Mouse (Mus musculus) stomach, embryonic 16.5 days (tissue): ENCODE results near the gene Asb4. TPM values are rescaled to one million over a fixed set of nuclear protein-coding genes. Genes with fewer than 3 reads are reported as not detected.

Source experiments
- ATAC-seq: fragments of 200-750 bp; cut with Nextera tagmentation; 2 replicates; pipeline ENCODE4 v1.8.0; 2017; ENCODE audit warnings: moderate number of reproducible peaks, moderate TSS enrichment; ENCODE audit not compliant: insufficient read depth, low FRiP score
- H3K27ac ChIP-seq: fragments of 300-500 bp; sonication (generic); 2 replicates; pipeline ENCODE4 v1.5.1; 2014; ENCODE audit warnings: low read length
- H3K27me3 ChIP-seq: fragments of 300-500 bp; sonication (generic); 2 replicates; pipeline ENCODE4 v1.6.1; 2014; ENCODE audit warnings: low read length, control low read depth, mixed read lengths; ENCODE audit not compliant: control insufficient read depth, insufficient read depth
- H3K36me3 ChIP-seq: fragments of 300-500 bp; sonication (generic); 2 replicates; pipeline ENCODE4 v1.6.1; 2014; ENCODE audit warnings: low read length; ENCODE audit not compliant: control insufficient read depth, insufficient read depth
- H3K4me1 ChIP-seq: fragments of 300-500 bp; sonication (generic); 2 replicates; pipeline ENCODE4 v1.6.1; 2014; ENCODE audit warnings: low read length, control low read depth, mixed read lengths; ENCODE audit not compliant: control insufficient read depth, insufficient read depth
- H3K4me2 ChIP-seq: fragments of 300-500 bp; sonication (generic); 2 replicates; pipeline ENCODE4 v1.6.1; 2014; ENCODE audit warnings: low read depth, low read length, mixed read lengths
- H3K4me3 ChIP-seq: fragments of 300-500 bp; sonication (generic); replicated peaks from 2 replicates; pipeline ENCODE4 v1.5.1; 2014; ENCODE audit warnings: mild to moderate bottlenecking, low read length
- H3K9ac ChIP-seq: fragments of 300-500 bp; sonication (generic); 2 replicates; pipeline ENCODE4 v1.6.1; 2014; ENCODE audit warnings: low read length
- H3K9me3 ChIP-seq: fragments of 300-500 bp; sonication (generic); replicated peaks from 2 replicates; pipeline ENCODE4 v1.6.1; 2016; ENCODE audit warnings: low read length, control low read depth; ENCODE audit not compliant: control insufficient read depth
- WGBS: fragments of 180-500 bp; shearing (Covaris S2); extraction: QIAGEN DNeasy Blood & Tissue Kit; methylation state at CpG from one replicate; pipeline ENCODE4 v1.1.7; 2014; 5-methylcytosine and 5-hydroxymethylcytosine counted together
- polyA plus RNA-seq: library from polyadenylated mRNA; unstranded; fragments of >200 nt; fragmentation: Nextera tagmentation; extraction: Ambion mirVana; gene quantifications from 2 replicates; pipeline ENCODE4 v1.2.1, GENCODE M21; 2015

Gene Asb4
- polyA plus RNA-seq, 1 experiment from 2014 or later = 11.6 TPM

GRCm38 (mm10) chr6:5429562-5429961, 46.4 kb downstream of the Asb4 start:
- no peaks in the 10 kb centered on the region for H3K27me3 ChIP-seq
- H3K9ac ChIP-seq = no peak overlapping the region
- H3K36me3 ChIP-seq = no peaks in the 10 kb centered on the region
- no peak overlapping the region for H3K4me2 ChIP-seq
- no peaks in the 10 kb centered on the region for H3K9me3 ChIP-seq
- H3K4me1 ChIP-seq = no peaks in the 10 kb centered on the region
- ATAC-seq = no peak
- no peak overlapping the region for H3K4me3 ChIP-seq
- WGBS = 86% methylated on average over 4 of the region's 4 CpGs
- no peak overlapping the region for H3K27ac ChIP-seq

DNA sequence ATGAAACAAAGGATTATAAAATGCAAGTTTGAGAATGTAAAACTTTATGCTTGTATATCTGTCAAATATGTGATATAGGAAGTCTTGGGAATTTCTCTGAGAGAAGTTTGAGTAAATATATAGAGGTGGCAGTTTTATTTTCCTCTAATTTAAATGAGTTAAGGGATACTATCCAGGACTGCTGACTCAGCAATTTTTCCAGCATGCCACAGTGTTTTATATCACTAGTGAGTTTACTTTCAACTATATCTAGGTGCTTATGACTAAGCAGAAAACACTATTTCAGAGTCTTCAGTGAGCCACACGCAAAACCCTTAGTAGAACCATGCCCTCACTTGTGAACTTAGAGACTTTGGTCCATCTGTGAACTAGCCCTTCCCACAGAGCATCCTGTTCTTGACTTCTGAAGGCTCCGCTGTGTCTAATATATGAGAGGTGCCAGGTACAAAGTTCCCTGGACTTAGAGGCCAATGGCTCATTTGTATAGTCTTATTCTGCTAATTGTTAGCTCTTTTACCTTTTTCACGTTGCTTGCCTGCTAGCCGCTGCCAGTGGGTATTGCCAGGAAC, 46.9 kb downstream of the Asb4 start:
- no peak for ATAC-seq
- H3K4me1 ChIP-seq = no peaks in the 10 kb centered on the region
- H3K9ac ChIP-seq = no peak overlapping the region
- no peak overlapping the region for H3K4me2 ChIP-seq
- no peak overlapping the region for H3K27ac ChIP-seq
- no peak overlapping the region for H3K4me3 ChIP-seq
- H3K9me3 ChIP-seq = no peaks in the 10 kb centered on the region
- H3K27me3 ChIP-seq = no peaks in the 10 kb centered on the region
- WGBS = 94% methylated on average over 4 of the region's 4 CpGs
- H3K36me3 ChIP-seq = no peaks in the 10 kb centered on the region

DNA sequence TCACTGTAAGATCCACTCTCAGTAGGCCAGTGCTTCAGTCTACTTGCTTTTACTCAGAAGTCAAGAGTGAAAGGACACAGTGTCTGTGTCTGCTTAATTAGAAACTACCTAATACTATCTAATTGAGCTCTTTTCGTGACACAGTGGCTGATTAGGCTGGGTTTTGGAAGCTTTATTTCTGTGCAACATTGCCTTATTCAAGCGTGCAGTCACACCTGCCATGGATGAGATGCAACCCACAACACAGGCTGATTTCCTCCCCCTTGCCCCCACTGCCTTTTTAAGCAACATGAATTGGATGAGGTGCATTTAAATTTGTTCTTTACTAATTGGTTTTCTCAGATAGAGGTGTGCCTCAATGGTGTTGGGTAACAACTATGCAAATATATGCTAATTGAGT, 50.7 kb downstream of the Asb4 start:
- Histone ChIP-seq H3K4me3 (no peak overlapping the region), H3K9ac (no peak overlapping the region), H3K9me3 (no peaks in the 10 kb centered on the region), H3K36me3 (no peaks in the 10 kb centered on the region), H3K4me1 (no peaks in the 10 kb centered on the region), H3K27ac (no peak overlapping the region), H3K4me2 (no peak overlapping the region), H3K27me3 (no peaks in the 10 kb centered on the region)
- WGBS = 81% methylated on average over 2 of the region's 2 CpGs
- ATAC-seq = no peak

DNA sequence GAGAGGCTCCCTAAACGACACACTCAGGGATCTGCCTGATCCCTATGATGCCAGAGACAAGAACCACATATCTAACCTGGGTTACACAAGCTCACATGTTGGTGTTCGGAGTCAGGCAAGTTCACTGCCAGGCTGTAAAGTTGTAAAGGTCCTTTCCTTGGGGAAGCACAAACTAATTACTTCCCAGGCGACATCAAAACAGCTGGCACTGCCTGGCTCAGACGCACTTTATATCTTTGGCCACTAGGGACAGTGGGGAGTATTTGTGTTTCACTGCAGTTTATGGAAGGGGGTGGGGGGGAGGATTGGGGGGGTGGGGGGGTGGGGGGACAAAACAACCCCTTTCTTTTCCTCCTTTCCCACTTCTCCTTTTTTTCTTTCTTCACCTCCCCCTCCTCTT, 54.6 kb downstream of the Asb4 start:
- peaks cover 2% of the 10 kb centered on the region; the same call in 1 of the 2 replicates for H3K4me1 ChIP-seq
- ATAC-seq = no peak
- H3K36me3 ChIP-seq = no peaks in the 10 kb centered on the region
- H3K4me2 ChIP-seq = no peak overlapping the region
- no peak overlapping the region for H3K4me3 ChIP-seq
- no peaks in the 10 kb centered on the region for H3K27me3 ChIP-seq
- 47% methylated on average over 4 of the region's 4 CpGs for WGBS
- H3K27ac ChIP-seq = no peak overlapping the region
- no peak overlapping the region for H3K9ac ChIP-seq
- no peaks in the 10 kb centered on the region for H3K9me3 ChIP-seq

- Histone ChIP-seq H3K4me2 (no peak overlapping the region), H3K4me1 (peaks cover 12% of the 10 kb centered on the region; the same call in 1 of the 2 replicates), H3K27ac (no peak overlapping the region), H3K9me3 (no peaks in the 10 kb centered on the region), H3K27me3 (no peaks in the 10 kb centered on the region), H3K9ac (no peak overlapping the region), H3K36me3 (no peaks in the 10 kb centered on the region), H3K4me3 (no peak overlapping the region)
- no peak for ATAC-seq
- 77% methylated on average over 6 of the region's 6 CpGs for WGBS
Measured at GRCm38 (mm10) chr6:5441221-5441620, 58.0 kb downstream of the Asb4 start.

DNA sequence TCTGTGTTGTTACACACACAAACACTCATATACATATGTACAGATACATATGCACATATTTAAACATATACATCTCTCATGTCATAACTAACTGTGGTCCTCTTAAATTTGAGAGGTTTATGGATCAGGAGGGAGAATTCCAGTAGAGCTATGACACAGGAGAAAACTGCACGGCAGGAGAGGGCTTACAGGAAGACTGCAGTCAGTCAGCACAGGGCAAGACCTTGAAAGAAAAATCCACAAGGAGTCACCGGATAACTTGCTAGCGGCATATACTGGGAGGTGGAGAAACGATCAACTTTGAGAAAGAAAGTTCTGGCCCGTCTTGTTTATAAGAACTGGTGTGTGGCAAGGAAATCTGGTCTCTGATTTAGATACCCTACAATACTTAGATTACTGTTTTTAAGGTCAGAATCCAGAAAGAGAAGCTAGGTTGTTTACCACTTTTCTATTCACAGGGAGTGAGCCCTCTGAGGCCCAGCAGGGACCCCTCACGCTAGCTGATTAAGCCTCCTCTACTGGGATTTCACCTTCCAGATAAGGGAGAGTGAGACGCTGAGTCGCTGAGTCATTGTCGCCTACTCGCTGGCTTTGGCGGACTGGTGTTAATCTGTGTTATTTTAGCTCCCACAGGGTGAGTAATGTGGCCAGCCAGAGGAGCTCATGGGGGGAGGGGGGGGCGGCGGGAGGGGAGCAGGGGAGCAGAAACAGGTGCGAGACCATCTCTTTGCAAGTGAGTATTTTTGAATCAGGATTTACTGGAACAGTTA, 59.3 kb downstream of the Asb4 start:
- H3K9ac ChIP-seq = no peak overlapping the region; the same call in 1 of the 2 replicates
- no peak overlapping the region for H3K4me3 ChIP-seq
- no peaks in the 10 kb centered on the region for H3K36me3 ChIP-seq
- no peaks in the 10 kb centered on the region for H3K27me3 ChIP-seq
- peak; percentile 79 for ATAC-seq
- H3K9me3 ChIP-seq = no peaks in the 10 kb centered on the region
- H3K27ac ChIP-seq = peak overlapping the region; percentile 83
- H3K4me1 ChIP-seq = peaks cover 12% of the 10 kb centered on the region; the same call in 1 of the 2 replicates
- peak overlapping the region; percentile 43 for H3K4me2 ChIP-seq
- 5% methylated on average over 14 of the region's 14 CpGs for WGBS

DNA sequence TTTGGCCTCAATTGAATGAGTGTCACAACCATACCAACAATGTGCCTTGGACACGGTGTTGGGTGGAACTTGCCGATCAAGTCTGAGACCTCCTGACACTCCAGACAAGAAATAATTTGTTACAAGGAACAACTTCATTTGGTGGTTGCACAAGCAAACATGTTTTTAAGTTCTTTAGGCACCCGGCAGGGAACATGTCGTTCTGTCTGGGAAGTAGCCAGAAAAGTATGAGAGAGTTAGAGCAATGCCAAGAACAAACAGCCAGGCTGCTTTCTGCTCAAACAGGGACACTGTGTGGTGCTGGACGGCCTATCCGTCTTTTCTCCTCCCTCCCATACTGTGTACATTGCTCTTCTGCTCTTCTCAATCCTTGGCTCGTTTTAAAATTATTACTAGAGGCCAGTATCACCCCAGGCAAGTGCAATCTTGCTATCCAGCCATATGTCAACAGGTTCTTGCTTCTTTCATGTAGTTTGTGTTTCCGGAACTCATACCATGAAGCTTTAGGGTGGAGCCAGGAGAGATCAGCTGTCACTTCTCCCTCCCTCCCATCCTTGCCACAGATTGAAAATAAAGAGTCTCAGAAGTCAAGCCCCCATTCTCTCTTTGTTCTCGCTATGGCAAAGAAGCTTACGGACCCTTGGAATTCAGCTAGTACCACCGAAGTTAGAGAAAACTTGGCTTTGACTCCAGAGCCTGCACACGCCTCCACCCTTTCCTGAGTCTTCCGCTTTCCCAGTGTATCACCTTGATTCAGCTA, 60.1 kb downstream of the Asb4 start:
- no peaks in the 10 kb centered on the region for H3K36me3 ChIP-seq
- peak overlapping the region; percentile 83 for H3K27ac ChIP-seq
- no peaks in the 10 kb centered on the region for H3K27me3 ChIP-seq
- H3K4me2 ChIP-seq = peak overlapping the region; percentile 43
- ATAC-seq = peak; percentile 37
- no peaks in the 10 kb centered on the region for H3K9me3 ChIP-seq
- no peak overlapping the region for H3K4me3 ChIP-seq
- WGBS = 16% methylated on average over 13 of the region's 13 CpGs
- H3K4me1 ChIP-seq = peaks cover 12% of the 10 kb centered on the region; the same call in 1 of the 2 replicates
- H3K9ac ChIP-seq = no peak overlapping the region; the same call in 1 of the 2 replicates

DNA sequence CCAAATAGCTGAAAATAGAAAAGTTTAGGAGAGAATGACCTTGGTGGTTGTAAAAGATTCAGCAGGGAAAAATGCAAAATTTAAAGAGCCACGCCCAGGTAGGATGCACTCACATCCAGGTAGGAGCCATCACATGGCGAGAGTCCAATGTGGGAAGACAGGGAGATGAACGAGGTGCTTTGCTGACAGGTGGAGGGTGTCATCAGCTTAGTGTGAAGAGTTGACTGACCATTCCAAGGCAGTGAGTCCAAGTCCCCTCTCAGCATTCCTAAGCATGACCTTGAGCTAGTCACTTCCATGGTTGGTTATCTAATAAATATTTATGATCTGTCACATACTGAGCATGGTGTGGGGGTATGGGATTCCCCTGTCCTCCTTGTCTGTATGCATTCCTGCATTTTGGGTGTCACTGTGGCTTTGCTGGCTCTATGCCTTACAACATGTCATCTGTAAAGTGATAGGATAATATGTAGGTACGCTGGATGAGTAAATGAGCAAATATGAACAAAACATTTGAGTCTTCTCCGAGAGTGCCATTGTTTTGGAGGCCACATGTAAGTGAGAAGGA, 61.2 kb downstream of the Asb4 start:
- Histone ChIP-seq H3K9me3 (no peaks in the 10 kb centered on the region), H3K27ac (no peak overlapping the region), H3K4me1 (peaks cover 12% of the 10 kb centered on the region; the same call in 1 of the 2 replicates), H3K4me2 (no peak overlapping the region), H3K27me3 (no peaks in the 10 kb centered on the region), H3K36me3 (no peaks in the 10 kb centered on the region), H3K9ac (no peak overlapping the region), H3K4me3 (no peak overlapping the region)
- WGBS = 86% methylated on average over 5 of the region's 5 CpGs
- no peak for ATAC-seq

GRCm38 (mm10) chr6:5447013-5447412, 63.8 kb downstream of the Asb4 start:
- Histone ChIP-seq H3K4me2 (no peak overlapping the region), H3K4me3 (no peak overlapping the region), H3K9ac (no peak overlapping the region), H3K9me3 (no peaks in the 10 kb centered on the region), H3K27ac (no peak overlapping the region), H3K36me3 (no peaks in the 10 kb centered on the region), H3K27me3 (no peaks in the 10 kb centered on the region), H3K4me1 (peaks cover 12% of the 10 kb centered on the region; the same call in 1 of the 2 replicates)
- no peak for ATAC-seq
- WGBS = 79% methylated on average over 4 of the region's 4 CpGs
